Mouse (Mus musculus) Muller cell, postnatal 12 days (primary cell): ENCODE results near the gene Nudt3.

ENCODE experiments used
- DNase-seq: peaks from one replicate; pipeline ENCODE4 v3.0.0-alpha.2; 2015; ENCODE audit errors: inconsistent ontology term

Nudt3 gene

DNA sequence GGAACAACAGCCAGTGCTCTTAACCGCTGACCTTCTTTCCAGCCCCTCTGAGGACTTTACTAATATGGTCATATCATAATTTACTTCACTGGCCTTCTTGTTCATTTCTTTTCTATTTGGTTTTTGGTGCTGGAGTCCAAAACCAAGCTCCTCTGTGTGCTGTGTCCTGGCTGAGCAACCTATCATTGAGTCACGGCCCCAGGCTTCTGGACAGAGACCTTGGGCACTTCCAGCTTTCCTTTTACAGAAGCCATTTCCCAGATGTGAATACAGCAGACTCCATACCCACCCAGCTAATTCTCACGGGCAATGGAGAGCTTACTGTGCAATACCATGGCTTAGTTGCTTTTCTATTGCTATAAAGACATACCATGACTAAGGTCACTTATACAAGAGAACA is 23.0 kb downstream of the Nudt3 start:
- no peak for DNase-seq

DNA sequence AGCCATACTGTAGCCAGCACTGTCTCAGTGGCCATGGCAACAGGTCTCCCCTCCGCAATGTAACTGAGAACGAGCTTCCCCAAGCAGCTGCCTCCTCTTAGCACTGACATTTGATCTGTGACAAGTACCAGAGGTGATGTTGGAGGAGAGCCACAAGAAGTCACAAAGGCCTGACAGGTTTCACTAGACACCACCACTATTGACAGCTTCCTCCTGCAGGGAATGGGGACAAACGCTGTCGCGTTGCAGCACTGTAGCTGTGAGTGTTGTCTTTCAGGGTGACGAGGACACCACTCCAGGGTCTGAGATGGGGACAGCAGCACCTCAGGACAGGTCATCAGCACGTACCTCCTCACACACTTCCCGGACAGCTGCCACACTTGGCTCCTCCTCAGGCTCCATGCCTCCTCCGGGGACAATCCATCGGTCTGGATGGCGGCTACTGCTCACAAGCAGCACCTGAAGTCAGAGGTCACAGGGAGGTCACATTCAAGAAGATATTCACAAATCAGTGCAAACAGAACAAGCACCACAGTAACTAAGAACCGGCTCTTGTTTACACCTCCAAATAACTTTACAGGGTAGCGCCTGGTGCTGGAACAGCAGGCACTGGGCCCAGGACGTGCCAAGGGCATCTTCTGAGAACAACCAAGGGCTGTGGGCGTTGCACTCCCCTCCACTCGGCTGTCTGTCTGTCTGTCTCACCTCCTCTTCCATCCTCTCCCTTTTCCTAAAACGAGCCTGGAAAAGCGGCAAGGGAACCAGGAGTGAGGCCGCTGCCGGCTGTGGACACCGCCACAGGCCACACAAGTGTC is 26.7 kb downstream of the Nudt3 start:
- DNase-seq: no peak

DNA sequence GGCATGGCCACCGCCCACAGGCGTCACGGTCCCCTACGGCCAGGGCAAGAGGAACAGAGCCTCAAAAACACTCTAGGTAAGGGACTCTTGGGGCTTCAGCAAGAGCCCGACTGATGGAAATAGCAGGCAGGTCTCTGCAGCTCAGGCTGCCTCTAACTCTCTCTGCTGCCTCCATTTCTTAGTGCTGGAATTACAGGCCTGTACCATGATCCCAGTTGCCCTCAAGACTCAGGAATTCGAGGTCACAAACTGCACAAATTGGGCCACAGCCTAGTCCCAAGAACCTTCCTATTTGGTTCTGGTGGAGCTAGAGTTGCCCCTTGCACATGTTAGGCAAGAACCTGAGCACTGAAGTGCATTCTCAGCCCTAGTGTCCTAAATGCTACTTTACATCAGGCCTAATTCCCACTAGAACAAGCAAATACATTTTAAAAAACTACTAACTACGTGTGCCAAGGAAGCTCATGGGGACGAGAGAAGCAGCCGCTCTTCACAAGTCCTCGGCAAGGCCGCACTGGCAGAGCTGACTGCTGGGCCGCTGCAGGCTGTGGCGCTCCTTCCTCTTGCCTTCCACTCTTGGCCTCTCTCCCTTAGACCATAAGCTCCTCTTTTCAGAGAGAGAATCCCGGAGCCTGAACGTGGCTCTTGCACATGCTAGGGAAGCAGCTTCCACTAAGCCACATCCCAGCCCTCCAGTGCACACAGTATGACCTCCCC is 27.5 kb downstream of the Nudt3 start:
- no peak for DNase-seq

DNA sequence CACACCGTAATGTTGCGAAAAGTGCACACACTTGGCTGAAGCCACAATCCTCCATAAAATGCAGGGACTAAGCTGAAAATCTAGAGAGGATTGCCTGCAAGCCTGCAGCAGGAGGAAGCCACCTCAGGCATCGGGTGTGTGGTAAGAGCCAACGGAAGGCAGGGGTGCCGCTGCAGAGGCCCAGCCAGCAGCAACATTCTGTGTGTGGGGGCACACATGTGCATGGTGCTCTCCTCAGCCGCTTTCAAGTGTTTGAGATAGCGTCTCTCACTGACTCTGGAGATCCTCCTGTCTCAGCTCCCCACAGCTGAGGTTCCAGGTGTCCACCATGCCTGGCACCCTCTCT is 30.8 kb downstream of the Nudt3 start:
- no peak for DNase-seq

DNA sequence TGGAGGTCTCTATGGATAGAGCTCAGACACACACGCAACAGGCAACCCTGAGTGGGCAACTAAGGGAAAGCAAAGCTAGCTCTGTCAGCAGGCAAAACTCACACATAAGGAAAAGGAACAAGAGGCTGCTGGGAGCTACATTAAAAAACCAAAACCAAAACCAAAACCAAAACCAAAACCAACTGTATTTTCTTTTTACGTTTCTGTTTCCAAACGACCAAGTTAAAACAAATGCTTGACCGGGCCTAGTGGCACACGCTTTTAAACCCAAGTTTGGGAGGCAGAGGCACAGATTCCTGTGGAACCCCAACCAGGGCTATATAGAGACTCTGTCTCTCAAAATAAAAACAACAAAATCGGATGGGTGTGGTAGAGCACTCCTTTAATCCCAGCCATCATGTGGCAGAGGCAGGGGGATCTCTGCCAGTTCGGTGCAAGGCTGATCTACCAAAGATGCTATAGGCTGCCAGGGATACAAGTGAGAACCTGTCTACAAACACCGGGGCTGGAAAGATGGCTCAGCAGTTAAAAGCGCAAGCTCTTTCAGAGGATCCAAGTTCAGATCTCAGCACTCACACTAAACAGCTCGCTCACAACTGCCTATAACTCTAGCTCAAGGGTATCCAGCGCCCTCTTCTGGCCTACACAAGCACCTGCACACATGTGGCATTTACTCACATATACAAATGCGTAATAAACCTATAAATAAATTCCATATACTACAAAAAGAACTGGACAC is 31.3 kb downstream of the Nudt3 start:
- no peak for DNase-seq

DNA sequence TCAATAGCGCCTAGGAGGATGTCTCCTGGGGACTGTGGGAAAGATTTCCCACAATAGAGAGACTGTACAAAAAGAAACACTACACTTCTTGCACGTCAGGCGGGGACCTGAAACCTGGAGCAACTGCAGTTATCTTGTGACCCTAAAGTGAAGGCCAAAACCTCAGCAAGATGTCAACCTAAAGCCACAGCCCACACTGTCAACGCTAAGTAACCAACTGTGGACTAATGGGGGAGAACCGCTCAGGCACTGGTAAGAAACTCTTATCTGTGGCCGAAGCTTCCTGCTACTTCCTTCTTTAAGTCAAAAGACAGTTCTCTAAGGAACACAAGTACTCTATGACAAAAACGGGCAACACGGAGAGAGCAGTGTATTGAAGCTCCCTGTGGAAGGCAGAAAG is 35.1 kb downstream of the Nudt3 start:
- no peak for DNase-seq

DNA sequence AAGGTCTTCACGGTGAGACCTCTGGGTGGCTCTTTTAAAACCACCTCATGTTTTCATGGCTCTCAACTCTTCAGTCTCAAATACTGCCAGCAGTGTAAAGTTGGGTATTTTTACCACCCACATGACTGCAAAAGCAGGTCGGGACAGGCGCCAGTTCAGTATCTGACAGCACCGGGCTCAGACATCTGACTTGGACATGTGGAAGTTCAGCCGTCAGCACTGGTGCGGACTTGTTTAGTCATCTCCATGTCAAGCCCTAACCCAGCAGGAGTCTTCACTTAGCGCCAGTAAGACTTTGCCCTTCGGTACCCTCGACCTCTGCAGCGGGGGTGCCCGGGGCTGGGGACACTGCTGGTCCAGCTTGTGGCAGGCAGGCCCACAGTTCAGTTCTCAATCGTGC is 36.0 kb downstream of the Nudt3 start:
- DNase-seq: no peak

DNA sequence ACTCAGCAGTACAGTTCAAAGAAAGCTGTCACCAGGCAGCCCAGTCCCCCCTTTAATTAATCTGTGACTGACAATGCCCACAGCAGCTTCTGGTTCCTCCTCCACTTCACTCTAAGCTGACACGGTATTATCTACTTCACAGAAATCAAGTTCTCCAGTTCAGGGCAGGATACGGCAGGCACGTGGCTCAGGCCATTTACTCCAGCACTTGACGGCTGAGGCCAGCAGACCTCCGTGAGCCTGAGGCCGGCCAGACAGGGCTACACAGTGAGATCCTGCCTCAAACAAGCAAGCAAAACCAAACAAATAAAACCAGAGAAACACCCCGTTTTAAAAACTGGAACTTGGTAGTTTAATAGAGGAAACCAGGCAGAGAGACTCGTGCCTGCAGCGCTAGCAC is 36.6 kb downstream of the Nudt3 start:
- DNase-seq: no peak

DNA sequence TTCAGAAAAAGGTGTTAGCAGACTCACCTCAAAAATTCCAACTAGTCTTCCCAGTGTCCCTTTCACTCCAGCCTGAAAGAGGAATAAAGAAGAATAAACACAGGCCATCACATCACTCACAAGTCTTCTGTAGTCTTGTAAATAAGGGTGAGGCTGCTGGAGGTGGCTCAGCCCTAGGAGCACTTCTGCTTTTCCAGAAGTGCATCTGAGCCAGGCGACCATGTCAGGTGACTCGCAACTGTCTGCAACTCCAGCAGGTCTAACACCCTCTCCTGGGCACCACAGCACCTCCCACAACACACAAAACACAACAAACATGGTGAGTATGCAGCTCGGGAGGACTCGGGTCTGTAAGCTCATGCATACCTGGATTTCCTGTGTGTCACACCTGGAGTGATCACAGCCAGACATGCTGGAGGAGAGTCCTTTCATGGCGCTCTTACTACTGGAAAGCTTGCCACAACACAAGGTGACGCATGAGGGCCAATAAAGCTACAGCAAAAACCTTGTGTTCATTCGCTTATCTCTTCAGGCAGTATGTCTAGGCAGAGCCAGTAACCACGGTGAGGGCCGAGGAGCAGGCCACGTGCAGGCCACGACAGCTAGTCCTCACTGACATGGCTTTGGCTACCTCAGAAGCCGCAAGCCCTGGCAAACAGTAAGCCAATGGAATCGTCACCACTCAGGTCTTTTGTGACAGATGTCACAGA is 40.0 kb downstream of the Nudt3 start:
- no peak for DNase-seq

DNA sequence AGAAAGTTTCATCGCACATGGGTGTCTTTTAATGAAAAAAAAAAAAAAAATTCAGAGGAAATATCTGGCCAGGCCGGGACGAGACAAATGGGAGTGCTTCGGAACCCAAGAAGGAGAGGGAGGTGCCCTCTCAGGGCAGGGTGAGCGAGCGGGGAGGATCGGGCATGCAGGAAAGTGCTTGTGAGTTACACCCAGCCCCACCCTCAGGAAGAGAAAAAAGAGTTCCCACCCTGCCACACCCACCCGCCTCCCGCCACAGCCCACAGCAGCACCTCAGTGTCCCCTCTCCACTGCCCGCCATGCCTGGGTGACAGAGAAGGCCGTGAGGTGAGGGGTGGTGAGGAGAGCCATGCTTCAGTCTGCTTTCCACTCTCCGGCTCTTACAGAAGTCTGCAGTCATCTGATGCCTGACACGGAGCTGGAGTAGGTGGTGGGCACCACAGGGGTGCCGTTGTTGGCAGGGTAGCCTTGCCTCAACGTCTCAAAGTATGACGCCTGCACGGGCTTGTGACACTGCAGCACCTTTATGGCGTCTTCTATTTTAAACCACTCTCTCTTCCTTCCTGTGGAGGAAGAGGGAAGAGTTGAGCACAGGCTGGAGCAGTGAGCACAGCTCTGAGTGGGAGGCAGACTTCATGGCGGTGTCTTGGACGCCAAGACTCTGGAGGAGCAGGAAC is 42.8 kb downstream of the Nudt3 start:
- no peak for DNase-seq

DNA sequence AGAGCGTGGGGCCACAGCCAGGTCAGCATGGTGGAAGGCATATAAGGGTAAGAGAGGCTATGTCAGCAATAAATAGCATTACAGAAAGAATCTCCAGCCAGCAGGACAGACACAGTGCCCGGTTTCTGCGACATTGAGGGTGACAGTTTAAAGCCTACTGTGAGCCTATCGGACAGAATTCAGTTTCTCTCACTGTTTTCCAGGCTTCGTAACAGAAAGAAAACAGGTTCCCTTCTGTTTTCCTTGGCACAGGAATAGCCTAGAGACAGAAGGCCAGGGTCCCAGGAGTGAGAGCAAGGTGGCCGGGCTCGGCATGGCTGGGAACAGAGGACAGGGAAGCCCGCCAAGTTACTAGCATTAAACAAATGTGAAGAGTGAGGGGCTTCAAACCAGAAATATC is 43.5 kb downstream of the Nudt3 start:
- DNase-seq: no peak

DNA sequence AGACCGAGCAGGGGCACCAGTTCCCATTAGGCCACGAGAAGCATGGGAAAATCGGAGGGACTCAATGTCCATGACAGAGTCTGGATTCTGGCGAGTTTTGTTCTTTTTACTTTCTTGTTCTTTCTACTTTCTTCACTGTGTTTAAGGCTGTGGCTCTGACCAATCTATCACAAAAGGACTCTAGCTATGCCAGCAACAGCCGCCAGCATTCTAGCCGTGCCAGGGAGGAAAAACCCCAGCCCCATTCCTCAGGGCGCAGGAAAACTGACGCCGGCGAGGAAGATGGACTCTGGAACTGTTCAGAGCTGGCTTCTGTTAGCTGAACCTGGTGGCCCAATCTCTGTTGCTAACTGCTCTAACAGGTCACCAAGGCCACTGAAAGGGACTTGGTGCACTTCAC is 44.8 kb downstream of the Nudt3 start:
- DNase-seq: no peak

DNA sequence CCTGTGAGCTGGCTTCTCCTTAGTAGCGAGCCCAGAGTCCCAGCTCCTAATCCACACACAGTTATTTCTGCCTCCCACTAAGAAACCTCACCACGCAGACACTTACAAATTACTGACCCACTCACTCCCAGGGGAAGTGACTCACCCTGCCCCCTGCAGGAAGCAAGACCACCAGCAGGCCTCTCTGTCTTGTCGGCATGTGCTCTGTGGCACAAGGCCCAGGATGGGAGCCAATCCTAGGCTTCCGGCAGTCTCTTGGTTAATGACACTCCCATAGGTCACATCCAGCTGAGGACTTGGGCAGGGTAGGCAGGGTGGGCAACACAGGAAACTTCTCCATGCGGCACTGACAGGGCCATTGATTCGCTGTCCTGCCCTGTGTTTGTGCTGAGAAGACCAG is 45.8 kb downstream of the Nudt3 start:
- DNase-seq: peak; percentile 52

DNA sequence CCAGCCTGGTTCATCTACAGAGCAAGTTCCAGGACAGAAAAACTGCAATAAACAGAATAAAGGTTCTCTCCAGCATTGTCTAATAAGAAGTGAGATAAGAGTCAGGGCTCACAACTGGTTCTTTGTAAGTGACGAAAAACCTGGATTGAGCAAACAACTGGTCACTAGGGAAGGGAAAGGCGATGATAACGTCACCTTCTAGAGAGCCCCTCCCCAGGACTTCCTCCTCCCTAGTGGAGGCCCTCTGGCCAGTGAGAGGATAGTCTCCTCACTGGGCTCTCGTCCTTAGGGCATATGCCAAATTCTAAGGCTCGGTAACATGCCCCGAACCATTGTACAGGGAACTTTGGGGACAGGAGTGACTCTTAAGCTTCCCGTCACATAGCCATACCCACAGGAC is 47.2 kb downstream of the Nudt3 start:
- DNase-seq: no peak

DNA sequence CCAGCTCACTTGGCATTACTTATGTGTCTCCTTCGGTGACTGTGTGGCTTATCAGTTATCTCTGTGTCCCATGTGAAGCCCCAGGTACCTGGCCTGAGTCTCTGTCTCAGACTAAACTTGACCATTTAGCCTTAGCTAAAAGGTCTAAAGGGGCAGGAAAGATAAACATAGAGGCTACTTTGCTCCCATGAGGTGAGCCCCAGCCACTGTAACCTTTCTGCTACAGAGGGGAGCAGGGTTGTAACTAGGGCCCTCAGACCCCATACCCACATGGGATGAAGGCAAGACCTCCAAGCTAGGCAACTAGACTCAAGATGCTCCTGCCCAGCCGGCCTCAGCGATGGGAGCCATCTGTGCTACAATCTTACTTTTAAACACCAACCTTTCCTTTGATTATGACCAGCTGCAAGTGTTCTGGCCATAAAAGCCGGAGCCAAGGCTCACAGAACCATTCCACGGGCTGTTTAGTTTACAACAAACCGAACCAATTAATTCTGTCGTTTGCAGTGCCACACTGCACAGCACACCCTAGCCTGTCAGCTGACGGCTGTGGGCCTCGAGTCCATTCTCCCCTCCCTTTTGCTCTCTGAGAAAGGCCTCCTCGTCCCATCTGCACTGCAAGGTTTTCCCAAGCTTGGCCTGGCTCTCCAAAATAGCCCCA is 48.0 kb downstream of the Nudt3 start:
- DNase-seq: no peak

DNA sequence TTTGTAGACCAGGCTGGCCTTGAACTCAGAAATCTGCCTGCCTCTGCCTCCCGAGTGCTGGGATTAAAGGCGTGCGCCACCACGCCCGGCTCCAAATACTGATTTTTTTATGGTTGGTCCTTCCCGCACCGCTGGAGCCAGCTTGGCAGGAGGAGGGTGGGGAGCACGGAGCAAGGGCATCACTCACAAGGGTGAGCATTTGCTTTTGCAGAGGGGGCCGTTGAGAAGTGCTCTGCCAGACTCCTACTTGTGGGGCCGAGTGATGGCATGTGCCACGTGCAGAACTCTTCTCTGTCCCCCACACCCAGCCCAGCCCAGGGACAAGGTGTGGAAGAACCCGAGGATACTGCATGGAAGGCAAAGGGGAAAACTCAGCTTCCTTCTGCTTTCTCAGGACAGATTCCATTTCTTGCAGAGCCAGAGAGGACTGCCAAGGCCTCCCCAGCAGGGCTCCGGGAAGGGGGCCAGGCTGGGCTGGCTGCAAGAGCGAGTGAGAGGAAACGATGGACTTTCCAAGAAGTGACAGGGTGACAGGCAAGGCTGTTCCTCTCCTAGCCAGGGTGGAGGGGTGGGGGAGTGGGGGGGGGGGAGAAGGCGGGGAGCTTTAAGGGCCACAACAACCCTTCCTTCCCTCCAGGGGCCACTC is 48.7 kb downstream of the Nudt3 start:
- peak; percentile 74 for DNase-seq

DNA sequence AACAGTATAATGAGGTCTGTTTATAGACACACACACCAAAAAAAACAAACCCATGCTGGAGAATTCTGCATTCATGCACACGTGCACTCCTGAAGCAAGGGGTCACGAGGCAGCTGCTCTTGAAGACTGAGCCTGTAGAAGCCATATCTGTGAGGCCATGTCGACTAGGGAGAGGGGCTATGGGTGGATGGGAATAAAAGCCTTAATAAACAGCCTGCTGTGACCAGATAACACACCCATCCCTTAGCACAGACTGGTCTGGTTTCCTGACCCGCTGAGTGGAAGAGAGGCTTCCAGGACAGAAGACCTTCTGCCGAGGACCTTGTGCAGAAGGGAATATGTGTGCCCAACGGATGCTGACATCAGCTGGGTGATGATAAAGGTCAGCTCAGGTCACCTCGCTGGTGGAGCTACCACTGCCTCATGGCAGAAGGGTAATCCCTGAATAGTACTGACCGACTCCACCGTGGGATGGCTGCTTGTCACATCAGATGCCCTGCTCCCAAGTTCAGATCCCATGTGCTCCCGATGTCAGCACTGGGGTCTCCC is 49.4 kb downstream of the Nudt3 start:
- DNase-seq: no peak

DNA sequence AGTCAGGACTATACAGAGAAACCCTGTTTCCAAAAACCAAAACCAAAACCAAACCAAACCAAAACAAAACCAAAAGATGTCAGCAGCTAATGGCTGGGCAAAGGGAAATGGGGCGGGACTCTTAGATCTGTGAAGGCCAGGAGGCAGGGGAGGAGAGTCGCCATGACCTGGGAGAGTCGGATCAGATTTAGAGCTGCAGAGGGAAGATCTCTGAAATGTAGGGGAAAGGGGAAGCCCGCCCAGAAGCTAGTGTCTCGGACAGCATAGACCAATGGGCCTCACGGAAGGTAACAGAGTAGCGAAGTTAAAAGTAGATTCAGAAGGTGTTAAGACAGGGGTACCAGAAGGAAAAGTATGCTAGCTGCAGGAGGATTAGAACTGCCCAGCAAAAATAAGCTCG is 52.0 kb downstream of the Nudt3 start:
- no peak for DNase-seq

DNA sequence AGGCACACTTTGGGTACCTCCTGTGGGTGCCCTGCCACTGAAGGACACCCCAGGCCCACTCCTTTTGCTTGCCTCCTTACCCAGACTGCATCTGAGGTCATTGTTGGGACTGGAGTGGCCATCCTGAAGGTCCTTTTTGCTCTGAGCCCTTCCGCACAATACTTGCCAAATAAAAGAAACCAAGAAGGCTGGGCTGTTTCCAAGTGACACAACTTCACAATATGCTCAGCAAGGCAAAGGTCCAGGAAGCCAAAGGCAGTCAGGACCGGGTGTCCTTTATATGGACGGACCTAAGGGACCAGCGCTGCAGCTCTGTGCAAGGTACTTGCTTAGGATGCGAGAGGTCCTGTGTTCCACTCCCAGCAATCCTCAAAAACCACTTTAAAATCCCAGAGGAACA is 55.1 kb downstream of the Nudt3 start:
- no peak for DNase-seq

DNA sequence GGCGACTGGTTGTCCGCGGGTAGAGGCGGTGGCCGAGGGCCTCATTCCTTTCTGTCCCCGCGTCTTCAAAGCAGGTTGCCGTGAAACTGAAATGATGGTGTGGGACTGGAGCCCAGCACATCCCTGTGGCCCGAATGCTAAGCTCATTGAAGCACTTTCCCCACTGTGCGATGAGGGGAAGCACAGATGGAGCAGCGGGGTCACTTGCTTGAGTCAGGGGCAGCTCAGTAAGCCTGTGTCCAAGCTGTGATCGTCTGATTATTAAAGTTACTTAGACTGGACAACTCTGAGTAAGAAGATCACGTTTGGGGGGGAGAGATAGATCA is 57.4 kb downstream of the Nudt3 start:
- no peak for DNase-seq
